Mouse (Mus musculus) liver, adult 2 months (tissue): ENCODE data around the gene Skp1a.

Experiments
- CTCF ChIP-seq: fragments of 200-500 bp; IDR thresholded peaks from 2 replicates; pipeline ENCODE4 v1.5.1; 2011; ENCODE audit warnings: low read depth, low read length, control low read depth
- POLR2A ChIP-seq: fragments of 200-500 bp; IDR thresholded peaks from 2 replicates; pipeline ENCODE4 v1.6.1; 2011; ENCODE audit warnings: low read length, control low read depth; ENCODE audit not compliant: insufficient read depth; ENCODE audit errors: extremely low read depth

GRCm38 (mm10) chr11:52264871-52265270 is 33.1 kb downstream of the Skp1a start:
- TF ChIP-seq POLR2A: no peak
- TF ChIP-seq CTCF: no peak
